Mouse (Mus musculus) layer of hippocampus, adult 8-10 months (tissue): Measurements from ENCODE around the gene Cpsf6. TPM values are rescaled to one million over a fixed set of nuclear protein-coding genes. Genes with fewer than 3 reads are reported as not detected.

Experiments
- DNase-seq, 2 experiments: peaks; one replicate each; pipeline ENCODE4 v3.0.0; 2022; ENCODE audit warnings: low spot score in 2 of 2
- total RNA-seq, 4 experiments: library from RNA; stranded (reverse); gene quantifications; 2 replicates each; pipeline ENCODE4 v1.2.4; 2022

Cpsf6 gene
- total RNA-seq, 4 experiments from 2014 or later = 104 to 124 (median 117) TPM

- DNase-seq = no peak
Observed at GRCm38 (mm10) chr10:117414726-117415125, 34.9 kb upstream of the Cpsf6 start.

DNA sequence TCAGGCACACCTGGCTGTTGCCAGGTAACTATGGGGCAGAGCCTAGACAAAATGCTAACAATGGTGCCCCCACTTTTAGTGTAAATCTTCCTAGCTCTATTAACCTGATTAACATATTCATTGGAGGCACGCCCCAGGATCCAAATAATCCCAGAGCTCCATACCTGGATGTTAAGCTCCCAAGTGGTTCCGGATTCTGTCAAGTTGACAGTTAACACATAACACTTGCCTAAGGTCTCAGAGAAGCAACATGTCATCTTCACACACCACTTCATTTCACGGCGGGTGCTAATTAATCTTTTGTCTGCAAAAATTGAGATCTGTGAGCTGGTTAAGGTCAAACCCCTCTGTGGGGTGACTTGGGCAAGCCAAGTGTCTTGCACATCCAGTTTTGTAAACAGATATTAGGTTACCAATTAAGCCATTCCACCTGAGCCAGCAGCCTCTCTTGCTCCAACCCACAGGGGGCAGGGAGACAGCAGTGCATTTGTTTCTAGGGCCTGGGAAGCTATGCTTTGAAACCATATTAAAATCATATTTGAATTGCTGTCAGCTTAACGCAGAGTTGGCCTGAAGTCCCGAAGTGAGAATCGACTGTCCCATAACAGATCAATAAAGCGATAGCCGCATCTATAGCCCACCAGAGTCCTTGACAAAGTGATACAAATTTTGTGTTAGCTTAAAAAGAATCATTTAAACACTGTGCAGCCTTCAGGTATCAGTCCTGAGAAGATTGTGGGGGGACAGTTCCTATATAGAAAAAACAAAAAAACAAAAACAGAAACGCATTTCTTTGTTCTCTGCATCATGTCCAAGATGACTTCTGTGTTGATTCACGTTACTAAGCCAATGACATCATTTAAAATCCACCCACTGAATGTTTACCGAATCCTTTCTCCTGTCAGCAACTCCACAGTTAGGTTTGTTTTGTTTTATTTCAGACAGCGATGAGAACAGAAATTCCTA is 34.0 kb upstream of the Cpsf6 start:
- no peak for DNase-seq

DNA sequence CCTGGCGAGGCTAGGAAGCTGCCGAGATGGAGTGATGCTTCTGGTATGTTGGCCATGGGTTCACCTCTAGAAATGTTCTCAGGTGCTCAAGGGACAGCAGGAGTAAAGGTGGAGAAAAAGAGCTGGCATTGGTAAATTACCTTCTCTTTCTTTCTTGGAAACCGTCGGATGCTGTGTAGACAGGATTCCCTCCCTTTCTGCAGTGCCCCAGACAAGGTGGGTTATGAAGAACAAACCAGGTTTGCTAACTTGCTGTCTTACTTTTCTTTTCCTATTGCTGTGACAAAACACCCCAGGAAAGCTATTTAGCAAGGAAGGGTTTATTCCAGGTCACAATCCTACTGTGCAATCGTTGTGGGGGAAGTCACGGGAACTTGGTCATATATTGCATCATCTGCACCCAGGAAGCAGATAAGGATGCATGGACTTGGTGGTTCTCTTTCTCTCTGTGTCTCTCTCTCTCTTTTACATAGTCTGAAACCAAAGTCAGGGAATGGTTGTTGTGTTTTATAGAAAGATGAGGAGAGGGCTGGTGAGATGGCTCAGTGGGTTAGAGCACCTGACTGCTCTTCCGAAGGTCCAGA is 32.8 kb upstream of the Cpsf6 start:
- no peak for DNase-seq

DNA sequence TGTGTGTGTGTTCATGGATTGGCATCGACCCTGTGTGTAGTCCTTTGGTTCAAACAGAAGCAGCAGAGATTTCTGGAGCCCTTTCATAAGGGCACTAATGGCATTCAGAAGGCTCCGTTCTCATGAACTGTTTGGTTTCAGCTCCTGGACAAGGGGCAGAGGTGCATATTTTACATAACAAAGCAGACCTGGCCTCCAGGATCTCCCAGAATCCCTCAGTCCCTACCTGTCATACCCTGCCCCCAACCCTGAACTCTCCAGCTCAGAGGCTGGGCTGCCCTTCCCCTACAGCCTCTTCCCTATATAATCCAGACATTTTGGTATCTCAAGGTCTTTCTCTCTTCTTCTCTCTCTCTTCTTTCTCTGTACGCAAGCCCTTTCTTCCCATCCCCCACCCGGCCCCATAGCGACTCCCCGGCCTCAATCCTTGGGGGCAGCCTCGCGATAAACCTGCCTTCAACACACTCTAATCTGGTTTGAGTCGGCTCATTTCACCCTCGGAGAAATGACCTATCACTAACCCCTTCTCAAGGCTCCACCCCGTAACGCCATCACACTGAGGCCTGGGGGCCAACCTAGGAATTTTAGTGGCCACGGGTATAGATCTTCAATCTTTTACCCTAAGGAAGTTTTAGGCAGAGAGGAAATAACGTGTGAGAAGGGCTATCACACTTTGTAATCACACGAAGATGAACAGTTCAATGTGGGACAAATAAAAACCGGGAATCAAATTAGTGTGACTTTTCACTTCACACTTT is 32.1 kb upstream of the Cpsf6 start:
- no peak for DNase-seq

GRCm38 (mm10) chr10:117411131-117411530 is 31.3 kb upstream of the Cpsf6 start:
- no peak for DNase-seq

DNA sequence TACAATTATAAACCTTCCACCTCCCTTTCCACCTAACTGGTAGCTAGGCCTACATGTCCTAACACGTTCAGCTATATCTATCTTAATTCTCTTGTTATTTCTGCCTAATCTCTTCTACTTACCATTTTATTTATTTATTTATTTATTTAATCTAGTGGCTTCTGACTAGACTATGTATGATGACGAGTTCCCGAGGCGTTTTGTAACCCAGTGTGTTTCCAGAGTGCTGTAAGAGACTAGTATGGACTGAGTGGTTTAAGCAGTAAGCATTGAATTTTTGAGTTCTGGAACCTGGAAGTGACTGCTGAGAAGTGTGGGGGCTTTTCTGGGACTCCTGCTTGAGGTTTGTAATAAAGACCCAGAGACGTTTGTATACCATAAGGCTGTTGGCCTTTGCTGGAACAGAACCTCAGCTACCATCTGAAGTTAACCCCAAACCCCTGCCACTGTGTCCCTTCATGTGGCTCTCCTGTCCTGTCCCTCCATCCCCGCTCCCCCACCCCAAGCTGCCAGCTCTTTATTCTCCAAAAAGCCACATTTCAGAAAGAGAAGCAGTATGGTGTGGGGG is 30.8 kb upstream of the Cpsf6 start:
- no peak for DNase-seq

DNA sequence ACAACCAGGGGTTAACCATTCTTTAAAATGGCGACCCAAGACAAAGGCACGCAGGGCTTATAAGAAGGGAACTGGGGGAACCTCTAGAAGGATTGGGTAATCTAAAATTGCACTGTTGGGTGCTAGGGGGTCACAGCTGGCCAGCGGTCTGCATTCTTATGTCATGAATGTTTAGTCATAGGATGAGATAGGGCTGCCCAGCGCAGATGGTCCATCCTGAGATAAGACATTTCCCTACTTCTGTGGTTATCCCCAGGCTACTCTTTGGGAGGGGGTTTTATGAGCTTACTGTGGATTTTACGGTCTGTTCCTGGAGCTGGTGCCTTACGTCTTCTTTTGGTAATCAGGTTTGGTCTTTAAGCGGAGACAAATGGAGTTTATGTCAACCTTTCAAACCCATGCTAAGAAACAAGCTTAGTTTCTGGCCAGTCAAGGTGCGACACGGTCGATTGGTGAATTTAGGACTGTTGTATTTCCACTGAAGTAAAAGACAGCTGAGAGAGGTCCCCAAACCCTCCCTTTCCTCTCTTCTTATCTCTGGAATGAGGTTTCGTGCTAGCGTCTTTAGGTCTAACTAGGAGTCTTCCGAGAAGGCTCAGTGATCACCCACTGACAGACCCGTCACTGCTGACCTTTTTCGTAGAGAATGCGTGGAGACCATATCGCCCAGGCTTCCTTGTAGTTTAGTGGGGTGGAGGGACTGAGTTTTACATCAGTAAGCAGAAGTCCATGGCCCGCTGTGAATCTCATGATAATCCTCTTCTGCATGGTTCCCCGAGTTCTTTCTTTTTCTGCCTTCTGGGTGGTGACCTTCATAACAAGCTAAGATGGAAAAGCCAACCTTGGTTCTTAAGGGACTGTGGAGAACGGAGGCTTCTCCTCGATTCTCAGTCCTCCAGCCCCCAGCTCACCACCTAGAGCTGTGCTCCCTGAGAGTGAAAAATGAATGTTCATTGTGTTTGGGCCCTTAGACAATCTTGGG is 29.8 kb upstream of the Cpsf6 start:
- no peak for DNase-seq

GRCm38 (mm10) chr10:117408545-117409372 is 28.9 kb upstream of the Cpsf6 start:
- no peak for DNase-seq

GRCm38 (mm10) chr10:117407734-117408288 is 28.0 kb upstream of the Cpsf6 start:
- DNase-seq = no peak

DNA sequence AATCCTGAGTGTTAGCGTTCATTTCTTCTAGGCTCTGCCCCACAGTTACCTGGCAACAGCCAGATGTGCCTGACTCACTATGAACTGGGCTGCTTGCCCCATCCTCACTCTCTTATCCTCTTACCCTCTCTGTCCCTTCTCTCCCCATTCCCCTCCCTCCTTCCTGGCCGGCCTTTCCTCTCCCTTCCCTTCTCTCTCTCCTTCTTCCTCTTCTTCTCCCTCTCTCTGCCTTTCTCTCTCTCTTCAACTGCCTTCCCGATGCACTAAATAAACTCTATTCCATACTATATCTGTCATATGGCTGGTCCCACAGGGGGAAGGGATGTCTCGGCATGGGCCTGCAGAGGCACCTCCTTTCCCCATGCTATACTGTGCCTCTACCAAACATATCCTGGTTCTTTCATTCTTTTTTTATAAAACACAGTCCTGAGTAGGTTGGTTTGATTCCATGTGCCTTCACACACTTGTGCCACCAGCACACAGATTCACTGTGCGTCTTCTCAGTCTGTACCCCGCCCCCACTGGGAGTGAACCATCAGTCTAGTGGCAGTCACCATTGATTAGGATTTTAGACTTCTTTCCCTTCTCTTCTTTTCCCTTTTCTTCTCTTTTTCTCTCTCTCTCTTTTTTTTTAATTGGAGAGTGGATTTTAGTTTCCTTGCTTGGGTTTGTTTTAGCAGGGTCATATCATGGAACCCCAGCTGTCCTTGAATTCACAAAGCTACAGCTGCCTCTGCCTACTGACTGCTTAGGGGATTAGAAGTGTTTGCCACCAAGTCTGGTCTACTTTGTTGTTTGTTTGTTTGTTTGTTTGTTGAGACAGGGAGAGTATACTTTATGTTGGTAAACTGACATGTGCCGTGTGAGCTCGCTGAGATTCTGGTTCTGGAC is 27.3 kb upstream of the Cpsf6 start:
- DNase-seq = no peak

GRCm38 (mm10) chr10:117406283-117406588 is 26.4 kb upstream of the Cpsf6 start:
- no peak for DNase-seq

DNA sequence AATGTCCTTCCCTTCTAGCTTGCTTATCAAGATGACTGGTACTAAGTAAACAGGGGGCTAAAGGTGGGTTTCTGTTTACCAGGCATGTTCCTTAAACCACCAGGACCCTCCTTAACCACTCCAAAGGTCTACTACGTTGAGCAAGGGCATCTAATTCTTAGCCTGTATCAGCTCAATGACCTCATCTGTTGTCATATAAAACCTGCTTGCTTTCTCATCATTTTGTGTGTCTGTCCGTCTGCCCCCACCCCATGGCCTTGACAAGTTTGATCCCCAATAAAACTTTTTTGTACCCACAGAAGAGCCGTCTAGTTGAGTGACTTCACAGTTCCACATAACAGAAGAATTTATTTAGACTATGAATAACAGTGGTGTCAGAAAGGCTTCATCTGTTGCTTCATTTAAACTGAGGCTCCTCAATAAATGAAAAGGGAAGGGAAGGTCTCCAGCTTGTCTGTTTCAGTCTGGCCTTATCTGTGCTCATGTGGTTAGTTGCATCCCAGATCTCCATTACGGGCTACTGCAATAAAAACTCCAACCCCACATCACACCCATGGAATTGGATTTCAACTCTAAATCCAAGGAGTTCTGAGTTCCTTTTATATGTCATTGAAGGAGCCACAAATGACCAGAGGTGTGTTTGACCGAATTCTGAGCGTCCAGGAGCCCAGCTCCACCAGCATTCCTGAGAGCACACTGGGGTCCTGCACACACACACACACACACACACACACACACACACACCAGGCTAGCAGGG is 25.9 kb upstream of the Cpsf6 start:
- DNase-seq = no peak

DNA sequence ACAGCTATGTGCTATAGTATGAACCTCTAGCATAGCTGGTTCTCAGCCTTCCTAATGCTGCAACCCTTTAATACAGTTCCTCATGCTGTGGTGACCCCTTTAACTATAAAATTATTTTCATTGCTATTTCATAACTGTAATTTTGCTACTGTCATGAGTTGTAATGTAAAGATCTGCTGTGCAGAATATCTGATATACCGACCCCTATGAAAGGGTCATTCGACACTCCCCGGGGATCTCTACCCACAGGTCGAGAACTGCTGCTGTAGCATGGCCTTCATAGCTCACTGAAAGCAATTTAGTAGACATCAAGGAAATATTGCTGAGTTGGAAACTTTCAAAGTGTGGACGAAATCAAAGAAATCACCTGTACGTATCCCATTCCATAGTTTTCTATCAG is 24.6 kb upstream of the Cpsf6 start:
- DNase-seq = no peak

GRCm38 (mm10) chr10:117403344-117403953 is 23.6 kb upstream of the Cpsf6 start:
- DNase-seq = no peak

DNA sequence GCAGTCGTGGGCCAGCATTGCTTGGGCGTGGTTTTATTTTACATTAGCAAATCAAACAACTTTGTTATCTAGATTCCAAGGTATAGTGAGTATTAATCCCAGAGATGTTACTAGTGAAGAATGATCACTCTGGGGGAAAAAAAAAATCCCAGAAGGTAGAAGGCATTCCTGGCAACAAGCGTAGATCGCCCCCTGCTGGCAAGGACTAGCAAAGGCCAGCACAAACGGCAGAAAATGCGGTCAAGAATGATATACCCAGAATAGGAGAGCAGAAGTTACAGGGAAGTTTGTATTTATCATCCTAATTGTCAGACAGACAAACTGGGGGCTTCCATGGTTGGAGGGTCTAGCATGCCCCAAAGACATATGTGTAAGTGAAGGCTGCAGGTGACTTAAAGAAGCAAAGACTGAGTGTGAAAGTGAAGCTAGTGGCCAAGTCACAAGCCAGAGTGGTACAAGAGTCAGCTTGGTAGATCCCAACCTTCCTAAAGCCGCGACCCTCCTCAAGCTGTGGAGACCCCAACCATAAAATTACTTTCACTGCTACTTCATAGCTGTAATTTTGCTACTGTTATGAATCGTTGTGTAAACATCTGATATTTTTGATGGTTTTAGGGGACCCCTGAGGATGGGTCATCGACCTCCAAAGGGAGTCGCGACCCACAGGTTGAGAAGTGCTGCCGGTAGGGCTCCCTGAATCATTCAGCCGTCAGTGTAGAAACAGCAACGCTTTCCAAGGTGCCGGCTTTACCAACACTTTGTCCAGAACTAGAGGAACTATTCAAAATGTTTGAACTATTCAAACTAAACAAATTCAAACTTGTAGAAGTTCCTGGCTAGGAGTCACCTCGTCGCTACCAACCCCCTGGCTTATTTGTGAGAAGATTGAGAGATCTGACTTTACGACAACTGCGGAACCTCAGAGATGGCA is 22.9 kb upstream of the Cpsf6 start:
- no peak for DNase-seq

- DNase-seq = no peak
Observed at GRCm38 (mm10) chr10:117401364-117401763, 21.5 kb upstream of the Cpsf6 start.
